Mouse (Mus musculus) embryo, embryonic 10 days (tissue): Measurements from ENCODE around the gene Tek.
A peak's percentile ranks its signal among the peaks of the same experiment; 100 is the strongest.
"Not testable (repeated sequence)": the region's sequence is repeated elsewhere in the genome, so short reads cannot be mapped to it uniquely, and the experiment has no call there.

Experiments
- DNase-seq: peaks from one replicate; pipeline ENCODE4 v3.0.0-alpha.2; 2015; ENCODE audit warnings: low spot score

Tek gene

GRCm38 (mm10) chr4:94738838-94739731, at the start of gene Tek:
Gene Tek (plus strand): TSS chr4:94739289.
- peak; percentile 20 for DNase-seq

- DNase-seq, result not testable (repeated sequence)
Observed at GRCm38 (mm10) chr4:94689804-94690203, 49.3 kb upstream of the Tek start.

GRCm38 (mm10) chr4:94691078-94691477, 48.0 kb upstream of the Tek start:
- DNase-seq, result no peak

GRCm38 (mm10) chr4:94692175-94692574, 46.9 kb upstream of the Tek start:
- no peak for DNase-seq

GRCm38 (mm10) chr4:94696368-94696767, 42.7 kb upstream of the Tek start:
- DNase-seq, result no peak

- no peak for DNase-seq
Observed at GRCm38 (mm10) chr4:94711002-94711401, 28.1 kb upstream of the Tek start.

GRCm38 (mm10) chr4:94711426-94711825, 27.7 kb upstream of the Tek start:
- DNase-seq, result no peak

- DNase-seq, result no peak
Observed at GRCm38 (mm10) chr4:94713741-94714140, 25.3 kb upstream of the Tek start.

- DNase-seq, result no peak
Observed at GRCm38 (mm10) chr4:94715166-94715565, 23.9 kb upstream of the Tek start.

- no peak for DNase-seq
Observed at GRCm38 (mm10) chr4:94725799-94726198, 13.3 kb upstream of the Tek start.

GRCm38 (mm10) chr4:94732721-94733120, 6.4 kb upstream of the Tek start:
- DNase-seq, result no peak

- DNase-seq, result no peak
Observed at GRCm38 (mm10) chr4:94737326-94738295, 1.5 kb upstream of the Tek start.

GRCm38 (mm10) chr4:94741824-94742223, 2.7 kb downstream of the Tek start:
- DNase-seq, result no peak

GRCm38 (mm10) chr4:94745749-94746148, 6.7 kb downstream of the Tek start:
- no peak for DNase-seq

GRCm38 (mm10) chr4:94746387-94746811, 7.3 kb downstream of the Tek start:
- DNase-seq, result peak; percentile 18

- no peak for DNase-seq
Observed at GRCm38 (mm10) chr4:94747338-94747737, 8.2 kb downstream of the Tek start.

GRCm38 (mm10) chr4:94752512-94752911, 13.4 kb downstream of the Tek start:
- DNase-seq, result peak; percentile 41

- peak; percentile 52 for DNase-seq
Observed at GRCm38 (mm10) chr4:94765217-94765616, 26.1 kb downstream of the Tek start.

GRCm38 (mm10) chr4:94766176-94766575, 27.1 kb downstream of the Tek start:
- no peak for DNase-seq

GRCm38 (mm10) chr4:94768624-94769023, 29.5 kb downstream of the Tek start:
- DNase-seq, result no peak

- DNase-seq, result no peak
Observed at GRCm38 (mm10) chr4:94781043-94781442, 42.0 kb downstream of the Tek start.

- no peak for DNase-seq
Observed at GRCm38 (mm10) chr4:94785921-94786320, 46.8 kb downstream of the Tek start.

- no peak for DNase-seq
Observed at GRCm38 (mm10) chr4:94803187-94803586, 64.1 kb downstream of the Tek start.
